Mouse (Mus musculus) erythroblast, embryonic 14.5 days (primary cell): ENCODE data around the gene Lrmda. TPM values are rescaled to one million over a fixed set of nuclear protein-coding genes. Genes with fewer than 3 reads are reported as not detected.

Experiments used
- H3K27me3 ChIP-seq: 2 replicates; pipeline ENCODE4 v1.6.1; 2012; ENCODE audit warnings: inconsistent platforms; ENCODE audit not compliant: control insufficient read depth
- H3K36me3 ChIP-seq: 2 replicates; pipeline ENCODE4 v1.6.1; 2012; ENCODE audit warnings: mild to moderate bottlenecking, inconsistent platforms; ENCODE audit not compliant: control insufficient read depth
- H3K4me1 ChIP-seq: 2 replicates; pipeline ENCODE4 v1.6.1; 2012; ENCODE audit warnings: inconsistent platforms; ENCODE audit not compliant: control insufficient read depth
- H3K4me3 ChIP-seq: replicated peaks from 2 replicates; pipeline ENCODE3; 2012; ENCODE audit warnings: moderate library complexity, mild to moderate bottlenecking, inconsistent platforms
- H3K9me3 ChIP-seq: 2 replicates; pipeline ENCODE4 v1.6.1; 2012; ENCODE audit warnings: low read length, inconsistent platforms, mixed read lengths; ENCODE audit not compliant: control insufficient read depth
- GATA1 ChIP-seq: IDR thresholded peaks from 2 replicates; pipeline ENCODE4 v1.6.1; 2012; ENCODE audit warnings: low read length, inconsistent platforms, mixed read lengths
- TAL1 ChIP-seq: IDR thresholded peaks from 3 replicates; pipeline ENCODE4 v1.6.1; 2012; ENCODE audit warnings: low read length, inconsistent platforms, mixed read lengths
- polyA plus RNA-seq: library from polyadenylated mRNA; stranded (reverse); fragments of >175 nt; gene quantifications from 2 replicates; pipeline ENCODE4 v1.2.3, GENCODE M21; 2012

The Lrmda gene
- polyA plus RNA-seq, 1 experiment: not detected

DNA sequence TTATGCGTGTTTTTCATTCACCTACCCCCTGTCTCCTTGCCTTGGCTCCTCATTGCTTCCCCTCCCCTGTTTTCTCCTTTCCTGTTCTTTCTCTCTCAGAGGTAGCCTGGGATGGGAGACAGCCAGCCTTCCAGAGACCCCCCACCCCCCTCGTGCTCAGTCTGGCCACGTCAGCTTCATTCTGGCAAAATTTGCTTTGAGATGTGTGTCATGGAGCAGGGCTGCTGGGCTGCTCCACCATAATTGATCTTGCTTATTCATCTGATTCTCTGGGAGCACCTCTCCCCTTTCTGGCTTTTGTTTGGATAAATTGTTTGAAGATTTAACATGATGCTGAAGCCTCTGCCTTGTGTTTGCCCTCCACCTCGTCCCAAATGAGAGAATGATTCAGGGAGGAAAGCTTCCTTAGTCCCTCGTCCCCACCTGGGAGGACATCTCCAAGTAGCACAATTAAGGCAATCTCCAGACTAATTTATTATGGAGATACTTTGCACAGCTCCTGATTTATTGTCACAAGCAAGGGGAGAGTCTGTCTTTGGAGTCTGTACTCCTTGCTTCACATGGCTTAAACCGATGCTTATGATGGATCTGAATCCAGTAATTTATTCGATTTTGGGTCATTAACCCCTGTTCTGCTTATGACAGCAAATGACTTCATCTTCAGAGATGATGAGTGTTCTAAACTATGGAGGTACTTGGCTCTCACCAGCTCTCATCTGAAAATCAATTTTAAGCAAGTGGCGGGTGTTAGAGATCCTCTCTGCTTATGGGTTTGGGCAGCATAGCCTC, 526.6 kb downstream of the Lrmda start:
- H3K9me3 ChIP-seq: no peaks in the 10 kb centered on the region
- TF ChIP-seq GATA1: no peak
- no peak for TF ChIP-seq TAL1
- no peaks in the 10 kb centered on the region for H3K27me3 ChIP-seq

DNA sequence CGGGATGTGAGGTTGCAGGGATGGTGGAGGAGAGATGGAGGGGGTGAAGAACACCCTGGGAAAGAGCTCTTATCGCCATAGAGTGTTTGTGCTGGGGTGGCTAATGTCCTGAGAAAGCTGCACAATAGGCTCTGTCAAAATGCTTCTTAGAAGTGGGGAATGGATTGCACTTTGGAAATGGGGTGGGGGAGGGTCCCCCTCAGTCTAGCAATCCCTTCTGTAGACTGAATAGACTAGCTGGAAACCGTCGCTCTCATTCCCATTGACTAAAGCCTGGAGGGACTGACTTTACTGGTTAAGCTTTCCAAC, 527.1 kb downstream of the Lrmda start:
- H3K9me3 ChIP-seq: no peaks in the 10 kb centered on the region
- H3K4me3 ChIP-seq: no peak overlapping the region
- H3K4me1 ChIP-seq: no peaks in the 10 kb centered on the region
- no peaks in the 10 kb centered on the region for H3K27me3 ChIP-seq
- no peaks in the 10 kb centered on the region for H3K36me3 ChIP-seq
- TF ChIP-seq TAL1 (no peak), GATA1 (no peak)

More for the DNA sequence above, 526.6 kb downstream of the Lrmda start:
- H3K4me3 ChIP-seq: no peak overlapping the region
- no peaks in the 10 kb centered on the region for H3K4me1 ChIP-seq
- H3K36me3 ChIP-seq: no peaks in the 10 kb centered on the region

DNA sequence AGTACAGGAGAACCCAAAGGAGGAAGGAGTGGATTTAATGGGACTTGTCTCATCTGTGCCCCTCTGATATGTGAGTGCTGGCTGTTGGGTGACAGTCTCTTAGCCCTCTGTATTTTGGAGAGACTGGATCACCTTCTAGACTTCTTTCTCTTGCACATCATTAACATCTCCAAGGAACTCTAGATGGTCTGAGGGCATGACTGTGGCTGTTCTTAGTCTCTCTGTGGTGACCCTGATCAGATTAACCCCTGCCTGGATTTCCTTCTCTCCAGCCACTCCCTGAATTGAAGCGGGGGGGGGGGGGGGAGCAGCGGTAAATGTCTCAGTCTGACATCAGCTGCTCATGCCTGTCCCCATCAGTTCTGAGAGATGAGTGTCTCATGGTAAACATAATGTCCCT, 528.8 kb downstream of the Lrmda start:
- Histone ChIP-seq H3K27me3 (no peaks in the 10 kb centered on the region), H3K4me3 (no peak overlapping the region), H3K36me3 (no peaks in the 10 kb centered on the region), H3K9me3 (no peaks in the 10 kb centered on the region), H3K4me1 (no peaks in the 10 kb centered on the region)
- TF ChIP-seq TAL1: no peak

DNA sequence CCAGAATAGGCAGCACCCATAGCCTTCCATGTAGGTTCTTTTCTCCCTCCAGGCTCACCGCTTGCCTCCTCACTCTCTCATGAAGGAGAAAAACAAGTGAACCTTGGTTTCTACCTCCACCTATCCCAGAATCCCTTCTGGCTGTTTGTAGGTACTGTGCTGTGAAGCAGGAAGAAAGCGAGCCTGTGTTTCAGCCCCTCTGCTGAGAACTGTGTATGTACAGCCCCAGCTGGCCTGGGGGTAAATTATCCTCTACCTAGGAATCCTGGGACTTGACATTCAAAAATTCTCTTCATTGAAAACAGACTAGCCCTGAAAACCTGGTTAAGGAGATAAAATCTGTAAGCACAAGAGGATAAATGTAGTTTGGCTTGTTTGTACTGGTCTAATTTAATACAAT, 529.7 kb downstream of the Lrmda start:
- H3K4me3 ChIP-seq: no peak overlapping the region
- no peaks in the 10 kb centered on the region for H3K36me3 ChIP-seq
- no peaks in the 10 kb centered on the region for H3K27me3 ChIP-seq
- TF ChIP-seq GATA1 (no peak), TAL1 (no peak)
- H3K4me1 ChIP-seq: no peaks in the 10 kb centered on the region
- H3K9me3 ChIP-seq: no peaks in the 10 kb centered on the region

DNA sequence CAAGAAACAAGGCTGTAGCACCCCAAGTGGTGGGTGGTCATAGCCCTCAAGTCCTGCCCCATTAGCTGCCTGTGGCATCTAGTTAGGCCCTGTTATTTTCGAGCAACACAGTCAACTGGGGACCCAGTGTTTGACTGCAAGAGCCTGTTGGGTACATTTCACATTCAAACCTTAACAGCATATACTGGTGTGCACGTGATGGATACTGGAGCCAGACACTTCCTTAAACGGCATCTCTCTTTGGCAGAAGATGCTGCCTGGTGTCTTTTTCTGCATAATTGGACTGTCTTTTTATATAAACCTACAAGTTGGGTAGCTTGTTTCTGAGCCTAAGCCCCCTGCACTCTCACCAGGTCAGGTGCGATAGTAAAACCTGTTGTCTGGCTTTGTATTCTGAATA, 532.8 kb downstream of the Lrmda start:
- H3K9me3 ChIP-seq: no peaks in the 10 kb centered on the region
- H3K4me3 ChIP-seq: no peak overlapping the region
- no peaks in the 10 kb centered on the region for H3K36me3 ChIP-seq
- H3K27me3 ChIP-seq: no peaks in the 10 kb centered on the region
- TF ChIP-seq TAL1 (no peak), GATA1 (no peak)
- no peaks in the 10 kb centered on the region for H3K4me1 ChIP-seq

DNA sequence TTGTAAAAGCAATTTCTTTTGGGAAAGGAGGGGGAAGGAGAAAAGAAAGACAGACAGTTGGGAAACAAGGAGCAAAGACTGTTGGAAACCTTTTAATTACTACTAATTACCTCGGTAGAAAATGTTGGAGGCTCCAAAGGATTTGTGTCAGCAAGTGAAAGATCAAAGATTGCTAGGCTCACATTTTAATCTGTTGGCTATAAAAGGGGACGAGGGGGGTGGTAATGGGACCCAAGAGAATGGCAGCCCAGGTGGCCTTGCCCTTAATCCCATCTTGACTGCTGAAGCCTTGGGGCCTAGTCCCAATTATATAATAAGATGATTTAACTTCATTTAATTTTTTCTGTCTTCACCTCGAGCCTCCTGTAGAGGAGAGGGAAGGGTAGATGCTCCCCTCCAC, 533.3 kb downstream of the Lrmda start:
- no peak overlapping the region for H3K4me3 ChIP-seq
- no peaks in the 10 kb centered on the region for H3K27me3 ChIP-seq
- TF ChIP-seq GATA1: no peak
- no peak for TF ChIP-seq TAL1
- H3K9me3 ChIP-seq: no peaks in the 10 kb centered on the region
- H3K36me3 ChIP-seq: no peaks in the 10 kb centered on the region
- no peaks in the 10 kb centered on the region for H3K4me1 ChIP-seq

DNA sequence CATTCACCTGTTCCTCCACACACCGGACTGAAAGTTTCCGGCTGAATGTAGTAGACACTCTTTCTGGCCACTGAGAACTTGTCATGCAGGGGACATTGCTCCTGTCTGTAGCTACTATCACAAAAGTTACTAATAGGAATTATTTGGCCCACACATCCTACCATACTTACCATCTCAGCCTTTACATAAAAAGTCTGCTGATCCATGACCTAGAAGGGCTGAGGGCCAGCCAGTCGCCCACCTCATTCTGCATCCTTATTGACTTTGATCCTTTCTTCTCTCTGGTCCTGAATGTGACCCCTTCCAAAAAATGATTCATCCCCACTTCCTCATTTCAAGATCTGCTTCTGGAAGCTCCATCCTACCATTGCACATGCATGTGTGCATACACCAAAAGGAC, 534.2 kb downstream of the Lrmda start:
- TF ChIP-seq TAL1 (no peak), GATA1 (no peak)
- no peaks in the 10 kb centered on the region for H3K4me1 ChIP-seq
- no peaks in the 10 kb centered on the region for H3K27me3 ChIP-seq
- H3K4me3 ChIP-seq: no peak overlapping the region
- H3K36me3 ChIP-seq: no peaks in the 10 kb centered on the region
- H3K9me3 ChIP-seq: no peaks in the 10 kb centered on the region

DNA sequence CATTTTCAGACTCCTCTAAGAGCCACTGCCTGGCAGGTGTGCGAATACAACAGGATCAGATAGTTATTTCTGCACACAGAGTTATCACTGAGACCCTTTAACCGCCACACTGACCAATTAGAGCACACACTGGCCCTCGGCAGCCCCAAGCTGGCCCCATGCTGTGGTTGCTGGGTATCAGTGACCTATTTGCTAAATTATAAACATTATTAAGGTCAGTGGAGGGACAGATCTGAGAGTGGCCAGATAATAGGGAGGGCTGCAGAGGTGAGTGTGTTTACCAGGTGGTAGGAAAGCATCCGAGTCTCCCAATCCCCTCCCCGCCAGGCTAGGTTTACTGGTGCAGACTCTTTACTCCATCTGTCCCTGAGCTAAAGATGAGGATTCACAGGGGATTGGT, 553.0 kb downstream of the Lrmda start:
- Histone ChIP-seq H3K27me3 (no peaks in the 10 kb centered on the region), H3K4me3 (no peak overlapping the region), H3K4me1 (no peaks in the 10 kb centered on the region), H3K9me3 (no peaks in the 10 kb centered on the region), H3K36me3 (no peaks in the 10 kb centered on the region)
- TF ChIP-seq TAL1 (no peak), GATA1 (no peak)

DNA sequence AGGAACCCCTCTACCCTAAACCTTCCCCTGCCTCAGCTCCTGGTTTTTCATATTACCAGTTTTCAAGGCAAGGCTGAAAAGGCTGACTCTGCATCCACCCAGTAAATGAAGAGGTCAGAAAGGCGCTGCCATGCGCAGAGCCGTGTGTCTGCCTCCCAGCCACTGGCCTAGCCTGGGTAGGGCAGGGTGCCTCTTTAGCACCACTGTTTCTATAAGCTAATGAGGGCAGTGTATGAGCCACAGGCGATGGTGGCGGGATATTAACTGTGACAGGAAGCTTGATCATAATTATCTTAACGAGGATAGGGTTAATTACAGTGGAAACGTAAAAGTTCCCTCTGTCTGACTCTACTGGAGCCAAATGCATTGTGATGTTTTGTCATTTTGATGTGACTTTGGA, 554.1 kb downstream of the Lrmda start:
- Histone ChIP-seq H3K27me3 (no peaks in the 10 kb centered on the region), H3K4me3 (no peak overlapping the region), H3K9me3 (no peaks in the 10 kb centered on the region), H3K4me1 (no peaks in the 10 kb centered on the region), H3K36me3 (no peaks in the 10 kb centered on the region)
- TF ChIP-seq TAL1: no peak
- TF ChIP-seq GATA1: no peak

DNA sequence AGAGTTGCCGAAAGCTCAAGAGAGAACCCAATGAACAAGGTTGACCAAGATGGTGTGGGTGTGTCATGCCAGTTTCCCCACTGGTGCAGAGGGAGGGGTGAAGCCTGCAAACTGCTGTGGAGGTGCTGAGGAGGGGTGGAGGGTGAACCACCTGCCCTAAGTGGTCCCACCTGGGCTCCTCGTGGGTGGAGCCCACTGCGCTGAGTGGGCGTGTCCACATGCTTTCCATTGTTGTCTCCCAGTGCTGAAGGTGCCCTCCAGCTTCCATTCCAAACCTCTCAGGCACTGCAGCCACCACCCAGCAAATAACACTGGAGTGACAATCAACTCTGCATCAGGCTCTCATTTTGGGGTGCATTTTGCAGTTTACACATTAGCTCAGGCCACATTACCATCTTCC, 554.5 kb downstream of the Lrmda start:
- no peaks in the 10 kb centered on the region for H3K36me3 ChIP-seq
- H3K27me3 ChIP-seq: no peaks in the 10 kb centered on the region
- H3K9me3 ChIP-seq: no peaks in the 10 kb centered on the region
- H3K4me1 ChIP-seq: no peaks in the 10 kb centered on the region
- H3K4me3 ChIP-seq: no peak overlapping the region
- TF ChIP-seq GATA1 (no peak), TAL1 (no peak)
